Mouse (Mus musculus) neural tube, embryonic 11.5 days (tissue): ENCODE data around the gene Ankdd1a. TPM values are rescaled to one million over a fixed set of nuclear protein-coding genes. Genes with fewer than 3 reads are reported as not detected.

ENCODE experiments used
- ATAC-seq: fragments of 200-750 bp; cut with Nextera tagmentation; 2 replicates; pipeline ENCODE4 v1.8.0; 2017; ENCODE audit warnings: moderate number of reproducible peaks, mild to moderate bottlenecking, moderate TSS enrichment, moderate library complexity; ENCODE audit not compliant: insufficient read depth, low FRiP score, low TSS enrichment
- DNase-seq: peaks from one replicate; pipeline ENCODE4 v3.0.0-alpha.2; 2015; ENCODE audit warnings: low spot score
- H3K27ac ChIP-seq: fragments of 300-500 bp; sonication (generic); 2 replicates; pipeline ENCODE4 v1.5.1; 2014; ENCODE audit warnings: low read depth, mild to moderate bottlenecking, low read length
- H3K27me3 ChIP-seq: fragments of 300-500 bp; sonication (generic); 2 replicates; pipeline ENCODE4 v1.6.1; 2014; ENCODE audit warnings: mild to moderate bottlenecking, low read length, mixed read lengths; ENCODE audit not compliant: control insufficient read depth, insufficient read depth
- H3K36me3 ChIP-seq: fragments of 300-500 bp; sonication (generic); 2 replicates; pipeline ENCODE4 v1.6.1; 2014; ENCODE audit warnings: mild to moderate bottlenecking, low read length, moderate library complexity, mixed read lengths; ENCODE audit not compliant: control insufficient read depth, insufficient read depth
- H3K4me1 ChIP-seq: fragments of 300-500 bp; sonication (generic); 2 replicates; pipeline ENCODE4 v1.6.1; 2014; ENCODE audit warnings: low read length, mixed read lengths; ENCODE audit not compliant: control insufficient read depth, insufficient read depth
- H3K4me2 ChIP-seq: fragments of 300-500 bp; sonication (generic); 2 replicates; pipeline ENCODE4 v1.6.1; 2014; ENCODE audit warnings: low read depth, mild to moderate bottlenecking, moderate library complexity
- H3K4me3 ChIP-seq: fragments of 300-500 bp; sonication (generic); 2 replicates; pipeline ENCODE4 v1.5.1; 2014; ENCODE audit warnings: low read depth, low read length
- H3K9ac ChIP-seq: fragments of 300-500 bp; sonication (generic); 2 replicates; pipeline ENCODE4 v1.6.1; 2014; ENCODE audit warnings: mild to moderate bottlenecking, low read length
- H3K9me3 ChIP-seq: fragments of 300-500 bp; sonication (generic); 2 replicates; pipeline ENCODE4 v1.6.1; 2016; ENCODE audit warnings: low read length; ENCODE audit not compliant: control insufficient read depth
- WGBS: fragments of 180-500 bp; shearing (Covaris S2); extraction: QIAGEN DNeasy Blood & Tissue Kit; methylation state at CpG from one replicate; pipeline ENCODE4 v1.1.7; 2014; 5-methylcytosine and 5-hydroxymethylcytosine counted together
- polyA plus RNA-seq: library from polyadenylated mRNA; unstranded; fragments of >200 nt; fragmentation: Nextera tagmentation; extraction: Ambion mirVana; gene quantifications from 2 replicates; pipeline ENCODE4 v1.2.1, GENCODE M21; 2014

The Ankdd1a gene
- polyA plus RNA-seq, 1 experiment from 2014 or later = 0.21 TPM

DNA sequence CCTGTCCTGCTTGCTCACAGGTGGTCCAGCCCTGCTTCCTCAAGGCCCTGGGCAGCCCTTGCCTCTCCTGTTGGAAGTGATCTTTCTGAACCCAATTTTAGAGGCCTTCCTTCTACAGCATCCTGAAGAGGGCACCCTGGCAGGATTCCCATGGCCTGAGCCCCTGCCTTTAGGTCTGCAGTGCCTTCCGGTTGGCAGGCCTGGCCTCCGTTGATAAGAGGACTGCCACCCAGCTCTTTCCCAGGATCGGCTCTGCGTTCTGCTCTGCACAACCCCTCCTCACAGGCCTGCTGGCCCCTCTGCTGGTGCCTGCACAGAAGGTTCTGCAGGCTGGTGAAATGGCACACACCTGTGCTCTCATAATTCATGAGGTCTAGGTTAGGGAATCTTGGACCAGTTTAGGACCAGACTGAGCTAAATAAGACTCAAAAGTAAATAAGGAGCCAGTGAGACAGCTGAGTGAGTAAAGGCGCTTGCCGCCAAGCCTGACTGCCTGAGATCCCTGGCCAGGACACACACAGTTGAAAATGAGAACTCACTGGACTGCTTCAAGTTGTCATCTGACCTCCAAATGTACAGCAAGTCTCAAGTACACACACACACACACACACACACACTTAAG lies 8.5 kb upstream of the Ankdd1a start:
- WGBS = 83% methylated on average over 6 of the region's 6 CpGs
- H3K9ac ChIP-seq = no peak overlapping the region
- no peaks in the 10 kb centered on the region for H3K27me3 ChIP-seq
- no peak overlapping the region for H3K4me2 ChIP-seq
- no peaks in the 10 kb centered on the region for H3K36me3 ChIP-seq
- no peaks in the 10 kb centered on the region for H3K9me3 ChIP-seq
- H3K4me1 ChIP-seq = no peaks in the 10 kb centered on the region
- no peak for DNase-seq
- no peak for ATAC-seq
- H3K4me3 ChIP-seq = no peak overlapping the region
- no peak overlapping the region for H3K27ac ChIP-seq

DNA sequence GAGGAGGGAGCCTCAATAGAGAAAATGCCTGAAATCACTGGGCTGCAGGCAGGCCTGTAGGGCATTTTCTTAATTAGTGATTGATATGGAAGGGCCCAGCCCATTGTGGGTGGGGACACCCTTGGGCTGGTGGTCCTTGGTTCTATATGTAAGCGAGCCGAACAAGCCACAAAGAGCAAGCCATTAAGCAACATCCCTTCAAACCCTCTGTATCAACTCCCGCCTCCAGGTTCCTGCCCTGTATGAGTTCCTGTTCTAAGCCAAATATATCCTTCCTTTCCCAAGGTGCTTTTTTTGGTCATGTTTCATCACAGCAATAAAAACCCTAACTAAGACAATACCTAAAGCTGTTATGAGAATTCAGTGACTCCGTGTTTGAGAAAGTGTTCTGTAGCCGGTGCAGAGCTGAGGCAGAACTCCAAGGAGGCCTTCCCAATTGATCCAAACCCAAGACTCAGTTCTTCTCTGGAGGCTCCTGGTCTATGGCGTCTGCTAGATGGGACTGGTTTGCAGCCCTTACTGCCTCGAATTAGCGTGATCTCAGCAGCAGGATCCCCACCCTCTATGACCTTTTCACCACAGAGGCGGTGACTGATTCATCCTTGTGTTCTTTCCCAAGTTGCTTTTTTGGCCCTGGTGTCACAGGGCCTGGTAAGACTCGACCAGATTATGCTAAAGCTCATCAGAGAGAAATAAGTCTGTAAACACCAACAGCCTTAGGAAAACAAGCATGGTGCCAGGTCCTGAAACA lies 5.6 kb upstream of the Ankdd1a start:
- Histone ChIP-seq H3K27ac (no peak overlapping the region), H3K9ac (no peak overlapping the region), H3K36me3 (no peaks in the 10 kb centered on the region), H3K4me2 (no peak overlapping the region), H3K4me1 (no peaks in the 10 kb centered on the region), H3K4me3 (no peak overlapping the region), H3K27me3 (no peaks in the 10 kb centered on the region), H3K9me3 (no peaks in the 10 kb centered on the region)
- WGBS = 83% methylated on average over 10 of the region's 10 CpGs
- DNase-seq (no peak), ATAC-seq (no peak)

DNA sequence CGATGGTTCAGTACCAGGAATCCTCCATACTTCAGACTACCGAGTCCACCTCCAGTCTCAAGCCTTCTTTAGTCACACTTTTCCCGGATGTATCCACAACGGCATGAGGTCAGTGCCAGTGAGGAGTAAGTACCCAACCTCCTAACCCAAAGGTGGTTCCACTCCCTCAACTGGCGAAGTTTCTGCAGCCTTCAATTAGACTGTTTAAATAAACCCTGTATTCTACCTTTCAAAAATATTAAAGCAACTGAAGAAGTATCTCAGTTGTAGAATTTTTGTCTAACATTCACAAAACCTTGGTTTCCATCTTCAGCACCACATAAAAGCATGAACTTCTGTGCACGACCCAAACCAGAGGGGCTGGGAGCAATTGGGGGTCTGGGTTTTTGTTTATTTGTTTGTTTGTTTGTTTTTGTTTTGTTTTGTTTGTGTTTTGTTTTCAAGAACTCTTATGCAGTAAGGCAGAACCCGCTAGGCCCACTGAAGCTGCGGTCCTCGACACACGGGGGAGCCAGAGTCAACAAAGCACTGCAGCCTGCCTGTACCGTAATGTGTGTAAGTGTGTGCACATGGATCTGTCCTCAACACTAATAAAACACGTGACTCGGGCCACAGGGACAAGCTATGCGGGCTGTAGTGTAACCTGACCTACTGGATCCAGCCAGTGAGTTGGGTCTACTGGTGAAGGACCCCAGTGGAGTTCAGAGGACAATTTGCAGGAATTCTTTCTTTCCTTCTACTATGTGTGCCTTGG lies 3.8 kb upstream of the Ankdd1a start:
- 24% methylated on average over 14 of the region's 14 CpGs for WGBS
- Histone ChIP-seq H3K27ac (no peak overlapping the region), H3K4me1 (peaks cover 3% of the 10 kb centered on the region; the same call in 1 of the 2 replicates), H3K9me3 (no peaks in the 10 kb centered on the region), H3K4me3 (no peak overlapping the region), H3K27me3 (no peaks in the 10 kb centered on the region), H3K4me2 (no peak overlapping the region), H3K36me3 (no peaks in the 10 kb centered on the region), H3K9ac (no peak overlapping the region)
- ATAC-seq = no peak
- DNase-seq = peak; percentile 83

DNA sequence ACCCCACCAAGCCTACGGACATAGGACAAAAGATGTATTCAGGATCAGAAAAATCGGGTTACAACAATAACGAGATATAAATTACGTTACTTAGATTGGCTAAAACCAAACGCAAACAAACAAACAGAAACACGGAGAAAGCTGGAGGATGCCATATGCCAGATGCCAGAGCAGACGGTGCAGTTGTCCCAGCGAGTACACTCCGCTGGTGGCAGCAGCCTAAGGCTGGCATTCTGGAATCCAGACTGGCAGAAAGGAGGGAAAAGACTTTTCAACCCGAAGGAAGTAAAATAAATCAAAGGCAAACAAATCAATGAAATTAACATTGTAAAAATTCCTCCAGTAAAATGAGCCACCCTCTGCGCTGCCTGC lies 498 bp upstream of the Ankdd1a start:
- H3K9me3 ChIP-seq = no peaks in the 10 kb centered on the region
- ATAC-seq = no peak
- H3K9ac ChIP-seq = no peak overlapping the region
- H3K4me1 ChIP-seq = peaks cover 3% of the 10 kb centered on the region; the same call in 1 of the 2 replicates
- H3K36me3 ChIP-seq = no peaks in the 10 kb centered on the region
- WGBS = 18% methylated on average over 11 of the region's 11 CpGs
- H3K27ac ChIP-seq = no peak overlapping the region
- H3K4me3 ChIP-seq = no peak overlapping the region
- DNase-seq = no peak
- no peaks in the 10 kb centered on the region for H3K27me3 ChIP-seq
- peak overlapping the region; percentile 43 for H3K4me2 ChIP-seq

DNA sequence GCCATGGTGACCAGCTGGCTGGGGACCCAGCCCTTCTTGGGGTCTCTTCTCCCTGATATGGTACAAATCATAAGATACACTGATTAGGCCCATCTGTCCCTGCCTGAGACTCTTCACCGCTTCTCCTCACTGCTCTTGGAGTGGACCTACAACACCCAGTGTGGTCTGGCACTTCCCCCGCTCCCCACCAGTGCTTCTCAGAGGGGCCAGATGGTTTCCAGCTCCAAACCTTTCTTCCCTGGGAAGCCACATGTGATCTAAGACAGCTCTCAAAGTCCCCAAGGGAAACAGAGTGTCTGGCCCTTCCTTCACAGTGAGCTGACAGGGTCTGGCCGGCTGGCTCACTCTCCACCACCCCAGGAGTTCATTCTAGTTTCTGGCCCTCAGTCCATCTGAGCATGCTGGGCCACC lies 5.1 kb downstream of the Ankdd1a start:
- ATAC-seq = no peak
- Histone ChIP-seq H3K27ac (no peak overlapping the region), H3K4me1 (peaks cover 2% of the 10 kb centered on the region; the same call in 1 of the 2 replicates), H3K4me3 (no peak overlapping the region), H3K36me3 (no peaks in the 10 kb centered on the region), H3K9me3 (no peaks in the 10 kb centered on the region), H3K4me2 (no peak overlapping the region), H3K27me3 (no peaks in the 10 kb centered on the region), H3K9ac (no peak overlapping the region)
- DNase-seq = no peak
- WGBS = 50% methylated on average over 3 of the region's 3 CpGs

DNA sequence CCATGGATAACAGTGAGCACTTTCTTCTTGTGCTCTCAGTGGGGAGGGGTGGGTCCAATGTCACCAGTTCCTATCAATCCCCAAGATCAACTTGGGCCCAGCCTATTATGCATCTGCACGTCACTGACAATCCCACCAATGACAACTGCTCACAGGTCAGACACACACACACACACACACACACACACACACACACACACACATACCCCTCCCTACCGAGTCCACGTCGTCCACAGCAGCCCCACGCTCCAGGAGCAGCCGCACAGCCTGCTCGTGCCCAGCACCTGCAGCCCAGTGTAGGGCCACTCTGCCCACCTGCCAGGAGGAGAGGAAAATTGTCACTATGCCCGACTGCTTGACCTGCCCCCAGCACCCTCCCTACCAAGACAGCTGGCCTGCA lies 5.6 kb downstream of the Ankdd1a start:
- no peak for DNase-seq
- WGBS = 81% methylated on average over 8 of the region's 8 CpGs
- Histone ChIP-seq H3K9ac (no peak overlapping the region), H3K27ac (no peak overlapping the region), H3K9me3 (no peaks in the 10 kb centered on the region), H3K27me3 (no peaks in the 10 kb centered on the region), H3K4me1 (no peaks in the 10 kb centered on the region), H3K4me2 (no peak overlapping the region), H3K4me3 (no peak overlapping the region), H3K36me3 (no peaks in the 10 kb centered on the region)
- no peak for ATAC-seq

DNA sequence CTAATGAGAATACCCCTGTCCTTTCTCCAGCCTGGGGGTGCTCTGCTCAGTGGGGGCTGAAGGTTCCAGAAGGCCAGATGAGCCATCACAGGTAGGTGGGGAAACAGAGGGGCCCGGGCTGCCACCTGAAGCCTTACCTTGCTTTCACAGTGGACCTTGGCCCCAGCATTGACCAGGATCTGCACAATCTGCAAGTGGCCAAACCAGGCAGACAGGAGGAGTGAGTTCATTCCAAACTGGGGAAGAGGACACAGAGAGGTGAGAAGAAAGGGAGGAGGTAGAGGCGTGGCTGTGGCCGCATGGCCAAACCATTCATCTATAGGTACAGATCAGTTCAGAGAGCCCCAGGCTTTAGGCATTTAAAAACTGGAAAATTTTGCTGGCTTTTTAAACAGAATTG lies 7.5 kb downstream of the Ankdd1a start:
- ATAC-seq = no peak
- WGBS = 80% methylated on average over 3 of the region's 3 CpGs
- Histone ChIP-seq H3K4me3 (no peak overlapping the region), H3K9me3 (no peaks in the 10 kb centered on the region), H3K36me3 (no peaks in the 10 kb centered on the region), H3K27ac (no peak overlapping the region), H3K4me1 (no peaks in the 10 kb centered on the region), H3K9ac (no peak overlapping the region), H3K4me2 (no peak overlapping the region), H3K27me3 (no peaks in the 10 kb centered on the region)
- DNase-seq = no peak

DNA sequence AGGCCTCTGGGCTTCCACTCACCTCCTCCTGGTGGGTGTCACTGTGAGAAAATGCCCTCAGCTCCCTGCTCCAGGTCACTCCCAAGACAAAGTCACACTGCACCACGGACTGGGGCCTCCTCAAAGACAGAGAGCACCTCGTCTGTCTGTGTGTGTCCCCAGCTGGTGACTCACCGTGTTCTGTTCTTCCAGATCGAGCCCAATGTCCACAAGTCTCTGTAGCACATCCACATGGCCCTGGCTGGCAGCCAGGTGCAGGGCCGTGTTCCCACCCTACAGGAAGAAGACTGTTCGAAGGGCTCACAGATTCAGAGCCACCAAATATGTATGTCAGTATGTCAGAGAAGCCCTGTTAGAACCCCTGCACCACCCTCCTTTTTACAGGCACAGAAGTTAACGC lies 11.5 kb downstream of the Ankdd1a start:
- Histone ChIP-seq H3K9me3 (no peaks in the 10 kb centered on the region), H3K9ac (no peak overlapping the region), H3K27ac (no peak overlapping the region), H3K4me3 (no peak overlapping the region), H3K27me3 (no peaks in the 10 kb centered on the region), H3K4me1 (no peaks in the 10 kb centered on the region), H3K4me2 (no peak overlapping the region), H3K36me3 (no peaks in the 10 kb centered on the region)
- DNase-seq (no peak), ATAC-seq (no peak)
- WGBS = 84% methylated on average over 7 of the region's 7 CpGs
